Mouse (Mus musculus) spleen, adult 2 months (tissue): ENCODE measurements around the gene Gm27021. TPM values are rescaled to one million over a fixed set of nuclear protein-coding genes. Genes with fewer than 3 reads are reported as not detected.

Source experiments
- DNase-seq, 2 experiments: peaks; one replicate each; pipeline versions ENCODE4 v3.0.0 to v3.0.0-alpha.2; 2012 to 2021; ENCODE audit warnings: low spot score in 2 of 2, low read depth in 1 of 2
- H3K27ac ChIP-seq: fragments of 200-500 bp; 2 replicates; pipeline ENCODE4 v1.5.1; 2012; ENCODE audit warnings: low read length, inconsistent platforms; ENCODE audit not compliant: insufficient read depth
- H3K27me3 ChIP-seq: fragments of 200-500 bp; 2 replicates; pipeline ENCODE4 v1.6.1; 2012; ENCODE audit warnings: mild to moderate bottlenecking, moderate library complexity, low read length, inconsistent platforms; ENCODE audit not compliant: control insufficient read depth, insufficient read depth
- H3K36me3 ChIP-seq: fragments of 200-500 bp; 2 replicates; pipeline ENCODE4 v1.6.1; 2012; ENCODE audit warnings: mild to moderate bottlenecking, low read length, inconsistent platforms; ENCODE audit not compliant: control insufficient read depth, insufficient read depth
- H3K4me1 ChIP-seq: fragments of 200-500 bp; 2 replicates; pipeline ENCODE4 v1.6.1; 2011; ENCODE audit warnings: inconsistent platforms; ENCODE audit not compliant: control insufficient read depth, insufficient read depth, insufficient read length
- H3K4me3 ChIP-seq: fragments of 200-500 bp; 2 replicates; pipeline ENCODE4 v1.5.1; 2011; ENCODE audit warnings: mild to moderate bottlenecking, inconsistent platforms; ENCODE audit not compliant: insufficient read depth, insufficient read length; ENCODE audit errors: extremely low read depth
- CTCF ChIP-seq: fragments of 200-500 bp; IDR thresholded peaks from 2 replicates; pipeline ENCODE4 v1.5.1; 2011; ENCODE audit warnings: mild to moderate bottlenecking, inconsistent platforms; ENCODE audit not compliant: insufficient read depth, insufficient read length, insufficient replicate concordance; ENCODE audit errors: extremely low read depth
- POLR2A ChIP-seq: fragments of 200-500 bp; IDR thresholded peaks from 2 replicates; pipeline ENCODE4 v1.6.1; 2011; ENCODE audit warnings: low read depth, low read length, inconsistent platforms
- WGBS: fragments of 180-500 bp; shearing (Covaris S2); methylation state at CpG from one replicate; pipeline ENCODE4 v1.1.7; 2018; 5-methylcytosine and 5-hydroxymethylcytosine counted together
- polyA plus RNA-seq: library from polyadenylated mRNA; depleted of rRNA; stranded (reverse); fragments of >200 nt; gene quantifications from 2 replicates; pipeline ENCODE4 v1.2.3, GENCODE M21; 2012

Gm27021 gene
- polyA plus RNA-seq, 1 experiment: 0.18 TPM

- WGBS: 65% methylated on average over 13 of the region's 13 CpGs
- peaks cover 15% of the 10 kb centered on the region for H3K4me1 ChIP-seq
- TF ChIP-seq POLR2A (no peak), CTCF (peak; percentile 94)
- no peaks in the 10 kb centered on the region for H3K27me3 ChIP-seq
- no peak overlapping the region for H3K4me3 ChIP-seq
- H3K36me3 ChIP-seq: peaks cover 80% of the 10 kb centered on the region
- peak in 1 of 2 experiments; percentile 65 for DNase-seq
- H3K27ac ChIP-seq: no peak overlapping the region
These were observed 97.8 kb downstream of the Gm27021 start for GRCm38 (mm10) chr8:120569939-120570715.

- Histone ChIP-seq H3K36me3 (peaks cover 70% of the 10 kb centered on the region), H3K27ac (no peak overlapping the region), H3K27me3 (no peaks in the 10 kb centered on the region), H3K4me1 (peaks cover 20% of the 10 kb centered on the region), H3K4me3 (no peak overlapping the region)
- 93% methylated on average over 17 of the region's 17 CpGs for WGBS
- TF ChIP-seq POLR2A: no peak
- TF ChIP-seq CTCF: no peak
- DNase-seq: no peak
These were observed 98.8 kb downstream of the Gm27021 start for GRCm38 (mm10) chr8:120569123-120569522.

GRCm38 (mm10) chr8:120568164-120568798 is 99.6 kb downstream of the Gm27021 start:
- TF ChIP-seq CTCF (no peak), POLR2A (no peak)
- no peaks in the 10 kb centered on the region for H3K27me3 ChIP-seq
- H3K27ac ChIP-seq: no peak overlapping the region
- peaks cover 61% of the 10 kb centered on the region for H3K36me3 ChIP-seq
- peaks cover 27% of the 10 kb centered on the region for H3K4me1 ChIP-seq
- DNase-seq: no peak
- WGBS: 95% methylated on average over 37 of the region's 37 CpGs
- no peak overlapping the region for H3K4me3 ChIP-seq

- WGBS: 97% methylated on average over 17 of the region's 17 CpGs
- Histone ChIP-seq H3K36me3 (peaks cover 57% of the 10 kb centered on the region), H3K27ac (no peak overlapping the region), H3K4me1 (peaks cover 27% of the 10 kb centered on the region), H3K27me3 (no peaks in the 10 kb centered on the region), H3K4me3 (no peak overlapping the region)
- DNase-seq: no peak
- no peak for TF ChIP-seq POLR2A
- TF ChIP-seq CTCF: no peak
These were observed 100.1 kb downstream of the Gm27021 start for GRCm38 (mm10) chr8:120567731-120568130.

- 68% methylated on average over 8 of the region's 8 CpGs for WGBS
- H3K27ac ChIP-seq: no peak overlapping the region
- peaks cover 49% of the 10 kb centered on the region for H3K36me3 ChIP-seq
These were observed 101.2 kb downstream of the Gm27021 start for GRCm38 (mm10) chr8:120566681-120567080.

GRCm38 (mm10) chr8:120565151-120565711 is 102.6 kb downstream of the Gm27021 start:
- TF ChIP-seq POLR2A: no peak
- TF ChIP-seq CTCF: no peak
- 69% methylated on average over 7 of the region's 7 CpGs for WGBS
- Histone ChIP-seq H3K4me3 (no peak overlapping the region), H3K27ac (no peak overlapping the region), H3K27me3 (no peaks in the 10 kb centered on the region), H3K36me3 (peaks cover 38% of the 10 kb centered on the region), H3K4me1 (peaks cover 18% of the 10 kb centered on the region; the same call in 1 of the 2 replicates)
- no peak for DNase-seq

More at GRCm38 (mm10) chr8:120566681-120567080, 101.2 kb downstream of the Gm27021 start:
- no peak for TF ChIP-seq CTCF
- no peak for TF ChIP-seq POLR2A
- H3K4me1 ChIP-seq: peaks cover 20% of the 10 kb centered on the region; the same call in 1 of the 2 replicates
- H3K27me3 ChIP-seq: no peaks in the 10 kb centered on the region
- DNase-seq: no peak
- H3K4me3 ChIP-seq: no peak overlapping the region
